Mouse (Mus musculus) CD4-positive, CD25-positive, alpha-beta regulatory T cell, adult 4 months (primary cell): ENCODE results near the gene 1700025G04Rik. TPM values are rescaled to one million over a fixed set of nuclear protein-coding genes. Genes with fewer than 3 reads are reported as not detected.

ENCODE experiments used
- ATAC-seq: one replicate; pipeline ENCODE4 v1.8.0; 2017
- polyA plus RNA-seq, 2 experiments: library from polyadenylated mRNA; unstranded; fragments of 100-300 nt; shearing (Covaris generic); gene quantifications; one replicate each; pipeline ENCODE4 v1.2.1; 2017

The 1700025G04Rik gene
- polyA plus RNA-seq, 2 experiments from 2014 or later, result 1.3 to 3.9 TPM

DNA sequence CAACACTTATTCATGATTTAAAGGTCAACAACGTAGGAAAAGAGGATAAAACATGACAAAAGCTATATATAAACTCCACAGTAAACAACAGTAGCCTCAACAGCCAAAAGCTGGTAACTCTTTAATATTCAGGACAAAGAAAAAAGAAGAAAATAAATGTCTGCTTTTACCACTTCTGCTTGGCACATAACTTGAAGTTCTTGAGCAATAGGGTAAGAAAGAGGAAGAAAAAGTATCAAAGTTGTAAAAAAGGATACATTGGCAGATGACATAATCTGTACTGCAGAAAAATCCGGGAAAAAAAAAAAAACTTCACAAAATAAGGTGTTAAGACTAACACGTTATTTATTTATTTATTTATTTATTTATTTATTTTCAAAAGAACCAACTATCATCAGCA is 131.5 kb downstream of the 1700025G04Rik start:
- no peak for ATAC-seq

GRCm38 (mm10) chr1:151957669-151958068 is 132.3 kb downstream of the 1700025G04Rik start:
- no peak for ATAC-seq

GRCm38 (mm10) chr1:151955866-151956265 is 134.1 kb downstream of the 1700025G04Rik start:
- ATAC-seq, result no peak

- no peak for ATAC-seq
Observed at GRCm38 (mm10) chr1:151953563-151953962, 136.4 kb downstream of the 1700025G04Rik start.

DNA sequence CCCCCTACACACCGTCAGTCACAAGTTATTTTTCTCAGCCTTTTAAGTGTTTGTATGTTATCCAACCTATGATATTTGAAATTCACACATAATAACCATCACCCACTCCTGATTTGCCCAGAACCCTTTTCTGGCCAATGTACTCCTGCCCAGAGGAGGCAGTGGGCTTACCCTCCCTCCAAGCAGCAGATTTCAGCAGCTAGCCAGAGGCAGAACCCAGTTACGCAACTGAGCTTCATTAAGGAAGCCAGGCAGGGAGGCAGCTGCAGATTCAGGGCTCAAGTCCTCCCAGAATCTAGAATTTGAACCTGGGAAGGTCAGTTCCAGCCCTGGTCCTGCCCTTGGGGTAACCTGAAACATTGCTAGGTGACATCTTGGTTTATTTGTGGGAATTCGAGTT is 141.9 kb downstream of the 1700025G04Rik start:
- ATAC-seq, result no peak

- ATAC-seq, result no peak
Observed at GRCm38 (mm10) chr1:151947571-151947970, 142.4 kb downstream of the 1700025G04Rik start.

DNA sequence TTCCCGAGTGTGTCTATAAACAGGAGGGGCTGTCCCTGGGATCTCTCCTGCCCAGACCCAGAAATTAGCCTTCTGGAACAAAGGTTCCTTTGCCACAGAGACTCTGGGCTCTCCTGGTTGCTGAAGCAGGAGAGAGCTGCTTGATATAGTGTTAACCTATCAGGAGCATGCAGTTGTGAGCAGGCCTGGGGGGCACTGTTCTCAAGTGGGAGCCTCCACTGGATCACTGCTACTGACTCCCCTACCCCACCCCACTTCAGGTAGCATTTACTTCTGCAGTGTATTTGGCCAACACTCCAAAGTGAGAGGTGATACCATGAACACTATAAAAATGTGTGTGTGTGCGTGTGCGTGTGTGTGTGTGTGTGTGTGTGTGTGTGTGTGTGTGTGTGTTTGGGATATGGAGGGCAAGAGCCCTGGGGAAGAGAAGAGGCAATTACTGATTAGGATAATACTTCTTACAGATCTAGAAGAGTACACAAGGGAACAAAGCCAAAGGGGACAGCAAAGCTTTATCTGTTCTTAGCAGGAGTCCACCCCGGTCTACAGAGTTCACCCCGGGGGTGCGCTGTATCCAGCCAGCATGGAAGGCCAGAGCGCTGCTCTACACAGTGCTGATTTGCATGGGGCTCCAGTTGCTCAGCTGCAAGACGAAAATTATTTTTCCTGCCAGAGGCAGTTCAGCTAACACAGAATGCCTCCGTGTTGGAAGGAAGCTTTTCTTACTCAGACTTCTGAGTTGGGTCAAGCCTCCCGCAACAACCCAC is 145.3 kb downstream of the 1700025G04Rik start:
- ATAC-seq, result no peak

DNA sequence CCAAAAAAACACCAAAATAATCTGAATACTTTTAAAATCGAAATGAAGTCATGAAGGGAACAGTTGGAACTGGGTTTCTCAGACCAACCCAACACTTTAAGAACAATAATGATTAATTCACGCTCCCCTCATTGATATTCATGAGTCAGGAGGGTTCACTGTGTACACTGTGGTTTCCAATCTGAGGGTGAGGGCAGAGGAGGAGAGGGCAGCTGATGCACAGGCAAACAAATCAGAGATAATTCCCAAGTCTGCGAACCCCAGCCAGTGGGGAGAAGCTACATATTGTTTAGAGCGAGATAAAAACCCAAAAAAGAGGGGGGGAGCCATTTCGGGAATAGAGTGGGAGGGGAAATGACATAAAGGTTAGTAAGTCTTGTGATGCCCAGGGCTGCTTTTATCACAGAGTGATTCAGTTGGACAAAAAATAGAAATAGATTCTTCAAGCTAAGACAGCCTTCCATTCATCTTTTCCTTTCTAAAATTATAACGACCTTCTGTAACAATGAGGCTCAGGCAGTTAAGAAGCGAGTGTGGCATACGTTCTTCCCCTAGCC is 146.2 kb downstream of the 1700025G04Rik start:
- no peak for ATAC-seq

- ATAC-seq, result no peak
Observed at GRCm38 (mm10) chr1:151942972-151943654, 146.8 kb downstream of the 1700025G04Rik start.

GRCm38 (mm10) chr1:151939987-151940386 is 149.9 kb downstream of the 1700025G04Rik start:
- ATAC-seq, result no peak

GRCm38 (mm10) chr1:151939510-151939909 is 150.4 kb downstream of the 1700025G04Rik start:
- no peak for ATAC-seq

DNA sequence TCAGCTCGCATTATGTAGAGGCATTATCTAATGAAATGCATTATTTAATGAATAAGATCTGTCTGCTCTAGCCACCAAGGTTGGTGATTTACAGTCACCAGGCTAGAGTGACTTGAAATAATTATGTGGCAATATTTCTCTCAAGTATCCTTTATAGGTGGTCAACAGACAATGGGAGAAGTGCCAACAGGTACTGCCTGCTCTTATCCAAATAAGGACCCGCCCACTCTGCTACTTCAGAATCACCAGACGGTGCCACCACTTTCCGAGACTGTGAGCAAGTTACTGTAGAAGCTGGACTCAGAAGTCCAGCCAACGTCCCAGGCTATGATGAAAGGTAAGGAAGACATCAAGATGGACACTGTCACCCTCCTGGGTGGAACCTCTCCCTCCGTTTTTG is 156.3 kb downstream of the 1700025G04Rik start:
- ATAC-seq, result no peak

DNA sequence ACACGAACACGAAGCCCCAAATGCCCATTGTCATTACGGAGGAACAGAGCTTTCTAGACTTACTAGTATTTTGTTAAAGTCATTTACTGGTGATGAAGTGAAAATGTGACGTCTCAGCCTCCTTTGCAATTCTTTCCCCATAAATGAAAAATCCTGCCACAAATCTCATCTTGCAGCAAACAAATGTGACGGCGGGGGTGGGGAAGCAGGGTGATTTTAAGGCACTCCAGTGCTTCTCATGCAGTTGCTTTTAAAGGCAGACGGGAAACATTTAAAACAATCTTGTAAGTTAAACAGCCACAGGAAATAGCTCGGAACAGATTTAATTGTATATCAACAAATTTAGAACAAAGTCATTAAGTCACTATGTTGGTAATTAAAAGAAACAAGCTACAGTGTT is 163.1 kb downstream of the 1700025G04Rik start:
- no peak for ATAC-seq

DNA sequence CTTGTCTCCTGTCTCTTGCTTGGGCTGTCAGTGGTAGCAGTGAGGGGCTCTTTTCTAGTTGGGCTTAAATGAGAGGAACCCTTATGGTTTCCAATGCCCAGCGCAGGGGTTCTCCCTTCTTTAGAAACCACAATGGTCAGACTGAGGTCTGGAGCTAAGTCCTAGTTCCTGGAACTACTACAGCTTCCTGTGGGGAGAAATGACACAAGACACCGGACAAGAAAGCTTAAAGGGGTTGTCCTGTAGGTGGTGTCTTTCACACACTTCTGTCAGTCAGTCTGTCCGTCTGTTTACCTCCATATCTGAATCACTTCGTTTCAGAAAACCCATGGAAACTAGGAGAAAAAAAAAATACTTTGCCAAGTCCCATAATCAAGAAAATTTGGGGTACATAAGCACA is 163.8 kb downstream of the 1700025G04Rik start:
- no peak for ATAC-seq

DNA sequence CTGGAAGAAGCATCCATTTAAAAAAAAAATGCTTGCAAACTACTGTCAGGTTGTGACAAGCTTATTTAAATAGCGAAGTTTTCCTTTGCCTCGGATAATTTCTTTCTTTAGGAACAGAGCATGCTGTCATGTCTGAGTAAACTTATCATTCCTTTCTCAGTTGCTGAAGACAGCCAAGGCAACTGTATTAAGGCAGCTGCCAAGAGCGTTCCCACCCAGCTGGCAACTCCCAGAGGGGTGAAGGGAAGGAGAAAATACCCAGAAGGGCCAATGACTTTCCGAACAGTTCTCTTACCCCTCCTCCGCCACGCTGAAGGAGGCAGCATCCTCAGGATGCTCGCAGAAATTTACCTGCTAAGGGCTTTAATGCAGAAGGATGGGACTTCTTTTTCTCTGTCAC is 164.2 kb downstream of the 1700025G04Rik start:
- ATAC-seq, result no peak

DNA sequence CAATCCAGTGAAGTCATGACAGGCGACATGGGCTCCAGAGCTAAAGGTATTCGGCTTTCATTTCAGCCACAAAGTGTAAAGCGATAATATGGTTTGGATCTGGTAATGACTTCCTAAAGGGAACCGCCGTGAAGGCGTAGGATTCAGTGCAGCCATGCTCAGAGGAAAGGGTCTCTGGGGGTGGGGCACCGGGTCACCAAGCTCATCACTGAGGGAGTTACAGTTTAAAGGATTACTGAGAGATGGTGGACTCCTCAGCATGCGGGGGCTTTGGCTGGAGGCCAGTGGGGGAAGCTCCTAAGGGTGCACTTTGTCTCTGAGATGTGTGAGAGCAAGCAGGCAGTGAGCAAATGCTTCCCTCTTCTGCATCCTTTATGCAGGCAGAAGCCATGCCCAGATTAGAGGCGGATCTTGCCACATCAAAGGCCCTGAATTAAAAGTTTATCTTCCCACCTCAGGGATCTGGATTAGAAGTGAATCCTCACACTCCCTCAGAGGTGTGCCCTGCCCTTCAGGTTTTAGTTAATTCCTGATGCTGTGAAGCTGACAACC is 171.0 kb downstream of the 1700025G04Rik start:
- no peak for ATAC-seq

GRCm38 (mm10) chr1:151917736-151918135 is 172.2 kb downstream of the 1700025G04Rik start:
- no peak for ATAC-seq

GRCm38 (mm10) chr1:151914494-151914893 is 175.4 kb downstream of the 1700025G04Rik start:
- ATAC-seq, result no peak

GRCm38 (mm10) chr1:151907014-151907413 is 182.9 kb downstream of the 1700025G04Rik start:
- no peak for ATAC-seq

GRCm38 (mm10) chr1:151900706-151901360 is 189.1 kb downstream of the 1700025G04Rik start:
- ATAC-seq, result no peak

DNA sequence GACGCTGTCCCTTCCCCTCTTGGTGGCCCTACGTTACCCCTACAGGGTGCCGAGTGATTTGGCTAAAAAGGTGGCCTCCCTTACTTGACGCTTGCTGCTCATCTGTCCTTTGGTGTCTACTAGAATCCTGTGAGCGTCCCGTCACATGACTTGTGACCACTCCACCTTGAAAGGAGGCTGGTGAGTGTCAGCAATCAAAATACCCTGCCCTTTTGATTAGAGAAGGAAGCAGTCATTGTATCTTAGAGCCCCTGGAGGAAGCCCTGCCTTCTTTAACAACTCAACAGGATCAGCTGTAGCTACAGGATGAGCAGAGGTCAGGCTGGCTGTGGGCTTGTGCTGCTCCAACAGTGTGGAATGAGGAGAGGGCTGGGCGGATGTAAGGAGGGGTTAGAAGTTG is 190.0 kb downstream of the 1700025G04Rik start:
- no peak for ATAC-seq

GRCm38 (mm10) chr1:151895406-151895805 is 194.5 kb downstream of the 1700025G04Rik start:
- ATAC-seq, result no peak

- peak; percentile 80 for ATAC-seq
Observed at GRCm38 (mm10) chr1:151893976-151894375, 195.9 kb downstream of the 1700025G04Rik start.
